ENCODE assay signal across 9 mouse cellular contexts in genomic region chr16:87405001-87405400, GRCm38 (mm10). TPM values are rescaled to one million over a fixed set of nuclear protein-coding genes. Genes with fewer than 3 reads are reported as not detected.
A peak's percentile ranks its signal among the peaks of the same experiment; 100 is the strongest.
DNase-seq lines count a peak whose midpoint lies in the region; ATAC-seq and TF ChIP-seq lines count a peak whose summit lies in the region.
"Had no signal": no experiment of that assay in that cellular context is flagged by ENCODE, and none has a peak within 500 bp of the region (broad histone marks: within the 10 kb centered on the region; RNA-seq: fewer than 3 reads in every experiment).

No protein-coding gene starts in this region.

- intact Hi-C loops in left cerebral cortex, adult 2 months (cut with DNase I): no loop called here

- no peak overlapping the region for H3K27ac ChIP-seq in liver, embryonic 13.5 days
- no peak overlapping the region for H3K27ac ChIP-seq in forebrain, embryonic 11.5 days (ENCODE audit: low read depth, low read length)
- H3K27ac ChIP-seq in left cerebral cortex, adult 2 months: no peak overlapping the region

- peak; percentile 84 for ATAC-seq in liver, embryonic 13.5 days (ENCODE audit: low read depth)
- no peak; the same call in 1 of the 2 replicates for ATAC-seq in forebrain, embryonic 11.5 days (replicated peaks; ENCODE audit: low FRiP score)

- no peaks in the 10 kb centered on the region for H3K27me3 ChIP-seq in liver, embryonic 13.5 days
- H3K27me3 ChIP-seq in forebrain, embryonic 11.5 days (ENCODE audit: control insufficient read depth, insufficient read depth, low read length): no peaks in the 10 kb centered on the region

- no peak overlapping the region for H3K4me2 ChIP-seq in liver, embryonic 13.5 days
- H3K4me2 ChIP-seq in forebrain, embryonic 11.5 days (ENCODE audit: low read depth, low read length, severe bottlenecking): no peak overlapping the region

- DNase-seq in thymus, postnatal 0 days (ENCODE audit: low spot score): peak; percentile 11
- no peak for DNase-seq in thymus, adult 18-20 months
- peak; percentile 54 for DNase-seq in c-Kit-positive CD71-negative TER-119-negative erythroid progenitor cells, embryonic 14.5 days (ENCODE audit: low read depth)
- peak; percentile 47 for DNase-seq in liver, embryonic 13.5 days
- peak; percentile 45 for DNase-seq in thymus, postnatal 4 days
- no peak for DNase-seq in gastrocnemius, postnatal 4 days (ENCODE audit: low spot score in 2 of 2)
- DNase-seq in forebrain, embryonic 11.5 days (ENCODE audit: low spot score): no peak
- DNase-seq in left cerebral cortex, adult 2 months (ENCODE audit: extremely low spot score in 1 of 2, low spot score in 2 of 2): no peak

- 72% methylated on average over 3 of the region's 3 CpGs for WGBS in liver, embryonic 13.5 days (ENCODE audit: insufficient replicate concordance)
- WGBS in forebrain, embryonic 11.5 days: 80% methylated on average over 3 of the region's 3 CpGs

- H3K36me3 ChIP-seq in liver, embryonic 13.5 days: peaks cover 87% of the 10 kb centered on the region
- peaks cover 6% of the 10 kb centered on the region; the same call in 1 of the 2 replicates for H3K36me3 ChIP-seq in forebrain, embryonic 11.5 days (ENCODE audit: control insufficient read depth, insufficient read depth, low read length)

- H3K4me3 ChIP-seq in liver, embryonic 13.5 days (replicated peaks): no peak overlapping the region
- no peak overlapping the region for H3K4me3 ChIP-seq in forebrain, embryonic 11.5 days (ENCODE audit: low read depth, low read length)
- no peak overlapping the region for H3K4me3 ChIP-seq in left cerebral cortex, adult 2 months
- H3K4me3 ChIP-seq: erythroblast, embryonic 14.5 days had no signal

- H3K9ac ChIP-seq in liver, embryonic 13.5 days: no peak overlapping the region
- no peak overlapping the region for H3K9ac ChIP-seq in forebrain, embryonic 11.5 days (ENCODE audit: low read length)

- no peaks in the 10 kb centered on the region for H3K9me3 ChIP-seq in liver, embryonic 13.5 days (replicated peaks)
- H3K9me3 ChIP-seq in forebrain, embryonic 11.5 days (ENCODE audit: control insufficient read depth, low read length): no peaks in the 10 kb centered on the region

- no peak; the same call in 1 of the 2 replicates for TF ChIP-seq CTCF in left cerebral cortex, adult 2 months (IDR thresholded peaks at IDR 0.05)

- no peaks in the 10 kb centered on the region for H3K4me1 ChIP-seq in liver, embryonic 13.5 days (replicated peaks)
- no peaks in the 10 kb centered on the region for H3K4me1 ChIP-seq in forebrain, embryonic 11.5 days (replicated peaks; ENCODE audit: control insufficient read depth, insufficient read depth, low read length)

RNA-seq across cellular contexts. Expression of gene Ltn1, which starts 27.4 kb away (rescaled TPM):
- polyA plus RNA-seq in thymus, postnatal 0 days (2015; fragmentation: Nextera tagmentation; extraction: Ambion mirVana): 23.7 and 25.0 TPM in 2 replicates
- 11.4 and 13.8 TPM in 2 replicates for polyA plus RNA-seq in liver, embryonic 13.5 days (2015; fragmentation: Nextera tagmentation; extraction: Ambion mirVana)
- 10 to 100 TPM; 28.7 to 30.4 TPM for total RNA-seq in gastrocnemius, postnatal 4 days (2021)
- 32.8 and 33.2 TPM in 2 replicates for polyA plus RNA-seq in forebrain, embryonic 11.5 days (2014; fragmentation: Nextera tagmentation; extraction: Ambion mirVana)
- 10 to 100 TPM; 41.9 to 48.9 TPM for total RNA-seq in left cerebral cortex, adult 2 months (2021)

RNA-seq across cellular contexts. Expression of gene Rwdd2b, which starts 35.4 kb away (rescaled TPM):
- 19.8 and 23.1 TPM in 2 replicates for polyA plus RNA-seq in thymus, postnatal 0 days (2015; fragmentation: Nextera tagmentation; extraction: Ambion mirVana)
- polyA plus RNA-seq in liver, embryonic 13.5 days (2015; fragmentation: Nextera tagmentation; extraction: Ambion mirVana): 6.8 TPM in 2 replicates
- total RNA-seq in gastrocnemius, postnatal 4 days (2021): 1 to 10 TPM; 5.5 to 5.6 TPM
- 9.6 and 10.3 TPM in 2 replicates for polyA plus RNA-seq in forebrain, embryonic 11.5 days (2014; fragmentation: Nextera tagmentation; extraction: Ambion mirVana)
- total RNA-seq in left cerebral cortex, adult 2 months (2021): 1 to 10 TPM; 7.8 to 9.7 TPM

RNA-seq across cellular contexts. Expression of gene Usp16, which starts 49.5 kb away (rescaled TPM):
- 53.7 and 58.4 TPM in 2 replicates for polyA plus RNA-seq in thymus, postnatal 0 days (2015; fragmentation: Nextera tagmentation; extraction: Ambion mirVana)
- 21.3 and 24.9 TPM in 2 replicates for polyA plus RNA-seq in liver, embryonic 13.5 days (2015; fragmentation: Nextera tagmentation; extraction: Ambion mirVana)
- total RNA-seq in gastrocnemius, postnatal 4 days (2021): 10 to 100 TPM; 30.6 to 39.7 TPM
- 43.8 and 45.7 TPM in 2 replicates for polyA plus RNA-seq in forebrain, embryonic 11.5 days (2014; fragmentation: Nextera tagmentation; extraction: Ambion mirVana)
- 10 to 100 TPM; 41.8 to 49.8 TPM for total RNA-seq in left cerebral cortex, adult 2 months (2021)

RNA-seq across cellular contexts. Expression of gene N6amt1, which starts 51.0 kb away (rescaled TPM):
- polyA plus RNA-seq in thymus, postnatal 0 days (2015; fragmentation: Nextera tagmentation; extraction: Ambion mirVana): 13.1 and 21.0 TPM in 2 replicates
- 9.2 TPM in 2 replicates for polyA plus RNA-seq in liver, embryonic 13.5 days (2015; fragmentation: Nextera tagmentation; extraction: Ambion mirVana)
- 10 to 100 TPM; 14.0 to 14.4 TPM for total RNA-seq in gastrocnemius, postnatal 4 days (2021)
- polyA plus RNA-seq in forebrain, embryonic 11.5 days (2014; fragmentation: Nextera tagmentation; extraction: Ambion mirVana): 17.7 and 19.5 TPM in 2 replicates
- 10 to 100 TPM; 17.9 to 18.3 TPM for total RNA-seq in left cerebral cortex, adult 2 months (2021)

Comparison
In these comparisons a context has a peak if more than half of its experiments do, and no peak if none do; other contexts are left out.
1. DNase-seq: peak in thymus, postnatal 0 days (single experiment), c-Kit-positive CD71-negative TER-119-negative erythroid progenitor cells, embryonic 14.5 days (single experiment), liver, embryonic 13.5 days (single experiment) and thymus, postnatal 4 days (single experiment); none in thymus, adult 18-20 months (0 of 2), gastrocnemius, postnatal 4 days (0 of 2), forebrain, embryonic 11.5 days (single experiment) and left cerebral cortex, adult 2 months (0 of 2).